Mouse (Mus musculus): ENCODE data around the gene Arid5a.

The Arid5a gene

DNA sequence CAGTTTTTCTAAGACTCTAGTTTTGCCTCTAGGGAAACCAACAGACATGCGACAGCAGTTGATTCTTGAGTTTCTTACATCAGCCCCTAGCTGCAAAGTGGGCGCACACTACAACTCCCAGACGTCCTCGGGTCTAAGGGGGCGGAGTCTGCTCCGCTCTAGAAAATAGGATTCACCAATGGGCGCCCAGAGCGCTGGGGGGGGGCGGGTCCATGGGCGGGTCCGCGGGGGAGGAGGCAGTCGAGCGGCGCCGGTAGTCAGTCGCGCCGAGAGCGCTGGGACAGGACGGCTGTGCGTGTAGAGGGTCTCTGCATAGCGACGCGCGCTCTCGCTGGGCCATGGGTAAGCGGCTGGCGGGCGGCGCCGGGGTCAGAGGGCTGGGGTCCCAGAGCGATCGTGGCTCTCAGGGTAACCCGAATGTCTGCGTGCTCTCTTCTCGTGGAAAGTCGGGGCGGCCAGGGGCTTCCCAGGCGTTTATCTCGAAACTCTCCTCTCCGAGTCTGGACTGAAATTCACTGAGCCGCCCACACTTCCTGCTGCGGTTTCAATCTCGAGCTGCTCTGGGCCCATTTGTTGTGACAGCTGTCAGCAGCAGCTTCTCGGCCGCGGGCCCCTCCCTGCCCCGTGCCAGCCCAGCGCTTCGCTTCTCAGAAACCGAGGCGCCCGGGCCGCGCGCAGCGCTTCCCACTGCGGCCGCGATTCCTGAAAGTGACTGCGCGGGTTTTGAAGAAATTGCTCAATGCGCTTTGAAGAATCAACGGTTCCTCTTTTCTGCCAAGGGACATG, at the start of gene Arid5a:
Arid5a (plus strand) TSS at position 239 of the 786 bp plus-strand sequence.
- in situ Hi-C loops (cut with MboI; ENCODE audit: low sequenced_read_pairs) = no loop called here

DNA sequence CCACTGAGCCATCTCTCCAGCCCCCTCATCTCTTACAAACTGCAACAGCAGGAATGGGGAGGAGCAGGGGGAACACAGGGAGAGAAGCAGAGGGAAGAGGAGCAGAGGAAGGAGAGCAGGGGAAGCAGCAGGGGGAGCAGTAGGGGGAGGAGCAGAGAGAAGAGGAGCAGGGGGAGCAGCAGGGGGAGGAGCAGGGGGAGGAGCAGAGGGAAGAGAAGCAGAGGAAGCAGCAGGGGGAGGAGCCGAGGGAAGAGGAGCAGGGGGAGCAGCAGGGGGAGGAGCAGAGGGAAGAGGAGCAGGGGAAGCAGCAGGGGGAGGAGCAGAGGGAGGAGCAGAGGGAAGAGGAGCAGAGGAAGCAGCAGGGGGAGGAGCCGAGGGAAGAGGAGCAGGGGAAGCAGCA, 48.9 kb upstream of the Arid5a start:
- in situ Hi-C loops (cut with MboI; ENCODE audit: low sequenced_read_pairs) = loop anchor here (25.0 kb wide), 1 partner anchor 421 kb away; no protein-coding TSS in a partner anchor

DNA sequence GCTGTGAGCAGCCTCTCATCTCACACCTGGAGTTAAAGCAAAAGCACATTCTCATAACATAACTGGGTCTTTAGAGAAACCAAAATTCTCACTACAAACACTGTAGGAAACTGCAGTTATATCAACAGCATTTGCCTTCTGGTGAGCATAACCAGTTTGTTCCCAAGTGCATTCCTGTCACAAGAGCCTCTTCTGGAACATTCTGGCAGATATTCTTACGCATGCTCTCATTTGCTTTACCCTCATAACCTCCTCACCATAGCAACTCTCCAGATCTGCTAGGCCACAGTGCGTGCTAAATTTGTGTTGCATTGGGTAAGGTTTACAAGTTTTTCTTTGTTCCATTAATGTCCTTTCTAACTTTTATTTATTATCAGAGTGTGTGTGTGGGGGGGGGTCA, 48.3 kb upstream of the Arid5a start:
- in situ Hi-C loops (cut with MboI; ENCODE audit: low sequenced_read_pairs) = loop anchor here (25.0 kb wide), 1 partner anchor 422 kb away; no protein-coding TSS in a partner anchor

DNA sequence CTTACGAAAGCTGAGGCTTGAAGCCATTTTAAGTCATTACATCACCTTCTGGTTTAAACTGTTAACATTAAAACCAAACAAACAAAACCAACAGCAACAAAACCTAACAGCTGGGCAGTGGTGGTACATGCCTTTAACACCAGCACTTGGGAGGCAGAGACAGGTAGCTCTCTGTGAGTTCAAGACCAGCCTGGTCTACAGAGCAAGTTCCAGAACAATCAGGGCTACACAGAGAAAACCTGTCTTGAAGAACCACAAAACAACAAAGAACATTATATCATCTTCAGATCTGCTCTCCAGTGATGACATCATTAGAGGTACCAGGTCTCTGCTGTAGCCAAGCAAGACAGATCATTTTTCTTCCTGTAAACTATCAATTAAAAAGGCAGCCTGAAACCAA, 47.1 kb upstream of the Arid5a start:
- in situ Hi-C loops (cut with MboI; ENCODE audit: low sequenced_read_pairs) = loop anchor here (25.0 kb wide), 1 partner anchor 423 kb away; no protein-coding TSS in a partner anchor

DNA sequence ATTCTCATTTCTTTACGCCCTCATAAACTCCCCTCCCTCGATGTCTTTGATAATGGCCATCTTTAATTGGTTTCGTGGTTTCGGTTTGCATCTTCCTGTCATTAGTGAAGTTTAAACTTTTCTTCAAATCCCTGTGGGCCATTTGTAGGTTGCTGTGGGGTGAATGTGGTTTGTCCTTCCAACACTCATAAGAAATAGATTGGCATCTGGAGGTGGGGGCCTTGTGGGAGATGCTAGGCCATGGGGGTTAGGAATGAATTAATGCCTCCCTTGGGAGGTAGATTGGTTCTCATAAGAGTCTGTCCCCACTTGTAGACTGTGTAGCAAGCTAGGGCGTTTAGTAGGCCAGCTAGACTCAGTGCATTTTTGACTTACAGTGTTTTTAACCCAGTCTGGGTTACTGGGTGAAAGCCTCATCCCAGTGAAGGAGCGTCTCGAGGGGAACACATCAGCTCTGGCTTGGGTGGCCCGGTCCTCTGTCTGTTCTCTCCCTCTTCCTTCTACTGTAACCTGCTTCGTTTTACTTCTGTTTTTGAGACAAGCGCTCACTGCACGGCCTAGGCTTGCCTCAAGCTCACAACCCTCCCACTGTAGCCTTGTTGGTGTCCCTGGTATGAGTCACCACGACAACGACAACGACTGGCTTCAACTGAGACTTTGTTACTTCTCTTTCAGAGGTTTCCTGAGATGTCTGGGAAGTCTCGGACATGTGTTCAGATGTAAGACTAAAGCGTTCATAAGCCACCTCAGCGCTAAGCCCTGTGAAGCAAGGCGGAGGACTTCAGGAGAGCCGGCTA, 45.6 kb upstream of the Arid5a start:
- in situ Hi-C loops (cut with MboI; ENCODE audit: low sequenced_read_pairs) = loop anchor here (25.0 kb wide), 1 partner anchor 425 kb away; no protein-coding TSS in a partner anchor

DNA sequence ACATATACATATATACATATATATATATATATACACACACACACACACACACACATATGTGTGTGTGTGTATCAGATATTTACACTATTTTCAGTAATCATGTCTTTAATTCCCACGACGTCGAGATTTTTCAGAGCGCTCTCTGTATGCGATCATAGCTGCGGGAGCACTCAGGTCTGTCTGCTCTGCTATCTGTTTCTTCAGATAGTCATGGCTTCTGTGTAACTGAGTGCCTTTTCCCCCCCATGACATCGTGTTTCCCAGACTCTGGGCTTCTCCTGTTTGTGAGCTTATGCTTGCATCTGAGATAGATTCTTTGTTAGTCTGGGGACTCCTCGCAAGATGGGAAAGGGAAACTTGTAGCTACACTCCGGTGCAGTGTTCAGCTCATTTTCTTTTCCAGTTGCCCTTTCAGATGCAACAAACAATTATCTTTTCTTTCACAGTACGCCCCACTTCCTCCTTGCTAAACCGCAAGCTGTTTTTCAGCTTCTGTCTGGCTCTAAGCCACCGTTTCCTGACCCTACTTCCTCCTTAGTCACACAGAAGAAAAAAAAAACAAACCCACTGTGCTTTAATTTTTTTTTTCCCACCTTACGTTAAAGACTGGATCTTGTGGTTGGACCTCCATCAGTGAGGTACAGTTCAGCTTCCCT, 43.6 kb upstream of the Arid5a start:
- in situ Hi-C loops (cut with MboI; ENCODE audit: low sequenced_read_pairs) = loop anchor here (25.0 kb wide), 1 partner anchor 427 kb away; no protein-coding TSS in a partner anchor

DNA sequence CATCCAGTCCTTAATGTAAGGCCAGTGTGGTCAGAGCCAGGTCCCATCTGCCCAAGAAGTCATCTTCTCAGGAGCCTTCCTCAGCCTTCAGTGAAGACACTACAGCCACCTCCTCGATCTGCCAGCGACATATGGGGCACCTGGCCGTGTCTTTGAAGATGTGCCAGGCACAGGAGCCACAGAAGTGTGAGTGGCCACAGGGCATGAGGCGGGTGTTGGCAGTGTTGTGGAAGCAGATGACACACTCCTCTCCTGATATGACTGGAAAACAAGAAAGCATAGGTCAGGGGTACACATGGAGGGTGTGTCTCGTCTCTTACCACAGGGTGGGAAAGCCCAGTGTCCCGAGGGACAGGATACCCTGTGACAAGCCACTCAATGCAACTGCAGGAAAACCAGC, 41.2 kb upstream of the Arid5a start:
- in situ Hi-C loops (cut with MboI; ENCODE audit: low sequenced_read_pairs) = loop anchor here (25.0 kb wide), 1 partner anchor 429 kb away; no protein-coding TSS in a partner anchor

DNA sequence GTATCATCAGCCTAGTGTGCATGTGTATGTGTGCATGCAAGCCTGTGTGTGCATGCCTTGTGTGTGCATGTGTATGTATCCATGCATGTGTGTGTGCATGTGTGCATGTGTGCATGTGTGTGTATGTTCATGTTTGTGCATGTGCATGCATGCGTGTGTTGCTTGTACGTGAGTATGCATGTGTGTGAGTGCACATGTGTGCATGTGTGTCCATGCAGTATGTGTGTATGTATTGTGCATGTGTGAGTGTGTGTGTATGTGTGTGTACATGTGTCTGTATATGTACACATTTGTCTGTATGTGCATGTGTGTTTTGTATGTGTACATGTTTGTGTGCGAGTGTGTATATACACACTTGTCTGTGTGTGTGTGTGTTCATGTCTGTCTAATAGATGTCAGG, 39.9 kb upstream of the Arid5a start:
- in situ Hi-C loops (cut with MboI; ENCODE audit: low sequenced_read_pairs) = loop anchor here (25.0 kb wide), 1 partner anchor 430 kb away; no protein-coding TSS in a partner anchor

DNA sequence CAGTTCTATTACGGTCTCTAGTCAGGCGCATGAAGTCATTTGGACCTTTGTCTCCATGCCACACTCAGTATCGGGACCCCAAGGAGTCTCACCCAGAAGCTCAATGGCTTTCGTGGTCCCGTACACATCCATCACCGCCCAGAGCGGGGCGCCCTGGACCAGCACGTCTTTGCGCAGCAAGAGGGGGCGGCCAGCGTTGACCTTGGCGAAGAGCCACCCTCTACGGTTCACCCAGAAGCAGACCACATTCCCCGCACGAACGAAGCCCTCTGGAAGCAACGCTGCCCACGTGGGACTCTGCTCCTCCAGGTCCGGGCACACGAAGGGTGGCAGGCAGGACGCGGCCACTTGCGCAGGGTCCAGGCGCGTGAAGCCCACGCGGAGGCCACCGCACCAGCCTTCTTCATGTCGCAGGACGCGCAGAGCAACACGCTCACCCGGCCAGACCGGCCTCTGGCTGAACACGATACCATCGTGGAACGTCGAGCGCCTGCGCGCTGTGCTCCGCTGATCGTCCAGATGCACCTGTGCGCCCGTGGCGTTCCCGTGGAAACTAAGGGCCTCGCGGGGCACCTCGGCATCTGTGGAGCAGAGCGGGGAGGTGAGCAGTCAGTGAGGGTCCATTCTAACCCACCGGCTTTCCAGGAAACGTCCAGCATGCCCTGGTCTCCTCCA, 38.3 kb upstream of the Arid5a start:
- in situ Hi-C loops (cut with MboI; ENCODE audit: low sequenced_read_pairs) = loop anchor here (25.0 kb wide), 1 partner anchor 432 kb away; no protein-coding TSS in a partner anchor

DNA sequence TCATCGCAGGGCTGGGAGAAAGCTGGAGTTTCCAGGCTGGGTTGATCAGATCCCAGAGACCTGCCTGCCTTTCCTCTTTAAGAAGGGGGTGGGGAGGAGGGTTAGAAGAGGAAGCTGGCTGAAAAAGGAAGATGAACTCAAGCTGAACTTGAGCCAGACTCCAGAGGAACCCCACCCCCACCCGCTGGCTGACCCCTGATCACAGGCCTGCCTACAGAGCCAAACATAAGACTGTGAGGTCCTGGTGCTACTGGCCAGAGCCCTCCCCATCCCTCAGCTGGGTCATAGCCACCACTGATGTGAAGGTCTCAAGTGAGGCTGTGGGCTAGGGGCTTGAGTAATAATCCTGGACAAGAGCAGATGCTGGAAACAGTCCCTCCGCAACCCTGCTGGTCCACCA, 36.9 kb upstream of the Arid5a start:
- in situ Hi-C loops (cut with MboI; ENCODE audit: low sequenced_read_pairs) = loop anchor here (25.0 kb wide), 1 partner anchor 433 kb away; no protein-coding TSS in a partner anchor

DNA sequence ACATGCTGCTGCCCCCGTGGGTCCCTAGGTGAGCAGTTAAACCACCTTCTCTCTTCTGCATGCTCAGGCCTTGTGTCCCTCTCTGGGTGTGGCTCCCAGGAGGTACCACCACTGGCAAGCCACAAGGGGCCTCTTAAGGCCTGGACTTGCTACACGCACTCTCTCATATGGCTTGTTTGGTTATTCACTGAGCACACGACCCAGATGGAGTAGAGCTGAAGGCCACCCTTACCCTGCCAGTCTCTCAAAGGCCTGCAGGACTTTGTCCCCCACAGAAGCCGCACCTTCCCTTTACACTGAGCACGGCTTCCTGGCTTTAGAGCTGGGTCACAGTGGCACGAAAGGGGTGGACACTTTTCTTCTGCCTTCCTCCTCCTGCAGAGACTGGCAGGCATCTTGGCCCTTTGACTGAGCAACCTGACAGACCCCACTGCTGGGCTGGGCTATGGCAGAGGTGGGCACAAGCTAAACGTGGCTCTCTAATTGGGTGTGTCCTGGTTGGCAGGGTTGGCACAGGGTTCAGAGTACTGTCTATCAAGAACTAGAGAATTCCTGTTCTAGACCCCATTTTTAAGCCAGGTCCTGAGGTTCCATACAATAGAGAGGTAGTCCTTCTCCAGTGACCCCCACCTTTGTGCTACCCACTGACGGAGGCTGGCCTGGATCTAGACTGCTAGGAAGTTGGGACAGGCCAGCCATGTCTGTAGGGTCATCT, 35.9 kb upstream of the Arid5a start:
- in situ Hi-C loops (cut with MboI; ENCODE audit: low sequenced_read_pairs) = loop anchor here (25.0 kb wide), 1 partner anchor 434 kb away; no protein-coding TSS in a partner anchor

DNA sequence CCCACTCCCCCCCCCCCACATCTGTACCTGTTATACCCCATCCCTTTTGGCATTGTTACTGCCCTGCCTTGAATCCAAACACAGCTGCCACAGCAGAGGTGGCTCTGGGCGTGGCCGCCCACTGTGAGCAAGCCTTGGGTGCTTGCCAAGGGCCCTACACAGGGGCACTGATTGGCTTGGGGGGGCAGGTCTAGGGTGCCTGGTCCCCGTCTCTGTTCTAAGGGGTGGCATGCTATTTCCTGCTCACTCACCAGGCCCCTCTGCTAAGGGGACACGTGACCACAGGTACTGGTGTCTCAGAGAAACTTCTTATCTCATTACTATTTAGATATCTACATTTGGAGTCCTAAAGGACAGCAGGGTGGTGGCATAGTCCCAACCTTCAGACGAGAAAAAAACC, 35.0 kb upstream of the Arid5a start:
- in situ Hi-C loops (cut with MboI; ENCODE audit: low sequenced_read_pairs) = loop anchor here (25.0 kb wide), 1 partner anchor 435 kb away; no protein-coding TSS in a partner anchor

DNA sequence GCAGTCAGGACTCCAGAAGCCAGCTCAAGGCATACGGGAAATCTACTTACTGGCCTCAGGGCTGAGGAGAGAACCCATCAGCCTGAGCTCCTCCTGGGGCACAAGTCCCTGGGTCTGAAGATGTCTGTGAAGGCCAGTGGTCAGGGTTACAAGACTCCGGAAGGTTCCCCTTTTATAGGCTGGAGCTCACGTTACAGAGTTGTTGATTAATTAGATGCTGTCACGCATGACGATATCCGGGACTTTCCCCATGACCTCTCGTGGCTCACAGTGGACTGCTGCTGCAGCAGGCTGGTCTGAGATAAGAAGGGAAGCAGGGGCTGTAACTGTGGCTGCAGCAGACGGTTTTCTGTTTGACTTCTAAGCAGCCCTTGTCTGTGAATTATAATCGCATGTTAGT, 34.2 kb upstream of the Arid5a start:
- in situ Hi-C loops (cut with MboI; ENCODE audit: low sequenced_read_pairs) = loop anchor here (25.0 kb wide), 1 partner anchor 436 kb away; no protein-coding TSS in a partner anchor

DNA sequence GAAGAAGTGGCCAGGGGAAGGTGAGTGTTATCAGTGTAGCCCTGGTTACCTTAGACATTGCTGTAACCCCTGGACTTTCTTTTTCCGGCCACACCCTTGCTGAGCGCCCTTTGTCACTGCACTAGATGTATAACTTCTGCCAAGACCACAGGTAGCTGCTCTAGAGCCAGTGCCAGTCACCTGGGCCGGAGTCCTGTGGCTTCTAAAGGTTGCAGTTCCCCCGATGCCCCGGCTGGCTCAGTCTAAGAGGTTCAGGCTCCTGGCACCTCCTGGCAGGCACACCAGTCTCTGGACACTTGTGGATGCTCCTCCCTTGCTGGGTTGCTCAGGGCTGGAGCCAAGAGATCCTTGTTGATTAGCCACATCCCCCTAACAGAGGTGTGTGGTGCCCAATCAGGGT, 33.1 kb upstream of the Arid5a start, which contains the start of gene Neurl3:
Neurl3 (minus strand) TSS at position 225 of the 400 bp plus-strand sequence.
- in situ Hi-C loops (cut with MboI; ENCODE audit: low sequenced_read_pairs) = loop anchor here (25.0 kb wide), 1 partner anchor 437 kb away; no protein-coding TSS in a partner anchor

DNA sequence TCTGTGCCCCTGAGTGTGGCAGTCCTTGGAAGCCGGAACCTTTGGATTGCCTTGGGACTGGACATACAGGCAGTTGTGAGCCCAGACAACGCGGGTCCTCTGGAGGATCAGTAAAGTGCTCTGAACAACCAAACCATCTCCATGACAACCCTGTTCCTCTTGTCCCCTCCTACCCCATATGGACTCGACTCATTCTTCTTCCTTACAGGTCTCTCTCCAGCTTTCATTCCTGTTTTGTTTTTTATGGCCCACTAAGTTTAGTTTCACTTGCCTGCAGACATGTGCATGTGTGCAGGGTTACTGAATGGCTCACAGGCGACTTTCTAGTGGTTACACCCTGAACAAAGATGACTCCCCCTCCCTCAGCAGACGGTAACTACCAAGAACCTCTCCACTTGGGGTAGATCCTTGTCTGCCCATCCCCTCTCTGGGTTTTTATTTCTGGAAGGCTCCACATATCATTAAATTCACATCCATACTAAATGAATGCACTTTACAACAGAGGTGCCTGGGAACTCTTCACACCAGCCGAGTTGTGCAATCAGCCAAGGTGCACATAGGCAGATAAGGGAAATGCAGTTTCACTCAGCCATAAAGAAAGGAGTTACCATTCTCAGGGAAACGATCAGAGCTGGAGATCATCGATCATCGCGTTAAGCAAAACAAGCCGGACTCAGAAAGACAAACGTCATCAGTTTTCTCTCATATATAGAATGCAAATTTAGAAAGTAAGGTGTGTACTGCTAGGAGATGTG, 31.7 kb upstream of the Arid5a start:
- in situ Hi-C loops (cut with MboI; ENCODE audit: low sequenced_read_pairs) = no loop called here

DNA sequence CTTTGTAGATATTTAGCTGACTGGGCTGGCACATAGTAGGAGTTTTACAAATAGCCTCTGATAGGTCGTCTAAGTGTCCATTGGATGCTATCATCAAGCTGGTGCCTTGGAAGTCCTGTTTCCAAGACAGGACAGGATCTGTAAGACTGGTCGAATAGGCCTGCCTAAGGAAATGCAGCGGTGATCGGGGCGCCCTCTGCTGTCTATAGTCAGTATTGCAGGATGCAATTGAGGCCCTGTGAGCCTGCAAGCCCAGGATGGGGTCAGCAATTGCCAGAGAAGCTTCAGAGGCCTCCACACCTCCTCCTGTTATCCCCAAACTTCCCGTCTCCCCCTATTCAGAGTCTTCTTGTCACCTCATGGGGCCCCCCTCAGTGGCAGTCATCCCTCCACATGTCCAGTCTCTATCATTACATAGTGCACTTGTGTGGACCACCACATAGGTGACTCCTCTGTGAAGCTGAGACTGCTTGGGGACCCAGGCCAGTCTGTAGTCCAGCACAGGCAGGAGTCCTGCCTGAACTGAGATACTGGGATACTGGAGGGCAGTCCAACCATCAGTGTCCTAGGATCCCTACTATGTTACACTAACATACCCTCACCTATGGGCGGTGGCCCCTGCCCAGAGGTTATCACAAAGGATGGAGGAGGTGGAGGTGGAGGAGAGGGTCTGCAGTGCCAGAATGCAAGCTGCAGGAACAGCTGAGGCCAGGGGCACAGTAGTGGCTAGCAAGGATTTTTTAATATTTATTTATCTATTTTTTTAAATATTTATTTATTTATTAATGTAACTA, 30.1 kb upstream of the Arid5a start:
- in situ Hi-C loops (cut with MboI; ENCODE audit: low sequenced_read_pairs) = no loop called here

DNA sequence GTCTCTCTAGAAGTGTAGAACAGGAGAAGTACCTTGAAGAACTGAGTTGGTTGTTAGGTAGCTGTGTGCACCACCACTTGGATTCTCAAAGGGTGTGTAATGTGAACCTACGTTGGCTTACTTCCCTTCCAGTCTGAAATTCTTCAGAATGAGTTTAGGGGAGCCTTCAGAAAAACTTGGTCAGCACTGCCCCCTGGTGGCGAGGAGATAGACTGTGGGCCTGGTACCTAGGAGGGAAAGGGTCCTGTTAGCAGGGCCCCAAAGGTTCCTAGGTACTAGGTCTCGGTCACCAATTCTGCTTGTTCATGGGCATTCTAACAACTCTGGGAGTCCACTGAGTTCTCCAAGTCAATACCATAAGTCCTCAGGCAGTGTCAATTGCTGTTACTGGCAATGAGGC, 28.3 kb upstream of the Arid5a start:
- in situ Hi-C loops (cut with MboI; ENCODE audit: low sequenced_read_pairs) = no loop called here

DNA sequence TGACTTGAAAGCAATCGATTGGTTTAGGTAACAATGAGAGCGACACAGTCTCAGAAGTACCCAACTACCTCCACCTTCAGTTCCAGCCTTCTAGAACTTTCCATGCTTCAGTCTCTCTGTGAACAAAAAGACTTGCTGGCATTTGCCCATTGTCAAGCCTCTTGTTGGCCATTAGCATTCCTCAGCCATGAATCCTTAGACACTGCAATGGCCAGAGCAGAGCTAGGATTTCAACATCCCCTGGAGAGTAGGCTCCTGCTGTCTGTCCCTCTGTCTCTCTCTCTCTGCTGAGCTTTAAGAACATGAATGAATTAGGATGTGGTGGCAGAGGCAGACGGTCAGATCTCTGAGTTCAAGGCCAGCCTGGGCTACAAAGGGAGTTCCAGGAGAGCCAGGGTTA, 26.6 kb upstream of the Arid5a start:
- in situ Hi-C loops (cut with MboI; ENCODE audit: low sequenced_read_pairs) = no loop called here

Data from CH12F3 (cell line).